8 mouse cellular contexts compared by ENCODE assay signal in the genomic region with DNA sequence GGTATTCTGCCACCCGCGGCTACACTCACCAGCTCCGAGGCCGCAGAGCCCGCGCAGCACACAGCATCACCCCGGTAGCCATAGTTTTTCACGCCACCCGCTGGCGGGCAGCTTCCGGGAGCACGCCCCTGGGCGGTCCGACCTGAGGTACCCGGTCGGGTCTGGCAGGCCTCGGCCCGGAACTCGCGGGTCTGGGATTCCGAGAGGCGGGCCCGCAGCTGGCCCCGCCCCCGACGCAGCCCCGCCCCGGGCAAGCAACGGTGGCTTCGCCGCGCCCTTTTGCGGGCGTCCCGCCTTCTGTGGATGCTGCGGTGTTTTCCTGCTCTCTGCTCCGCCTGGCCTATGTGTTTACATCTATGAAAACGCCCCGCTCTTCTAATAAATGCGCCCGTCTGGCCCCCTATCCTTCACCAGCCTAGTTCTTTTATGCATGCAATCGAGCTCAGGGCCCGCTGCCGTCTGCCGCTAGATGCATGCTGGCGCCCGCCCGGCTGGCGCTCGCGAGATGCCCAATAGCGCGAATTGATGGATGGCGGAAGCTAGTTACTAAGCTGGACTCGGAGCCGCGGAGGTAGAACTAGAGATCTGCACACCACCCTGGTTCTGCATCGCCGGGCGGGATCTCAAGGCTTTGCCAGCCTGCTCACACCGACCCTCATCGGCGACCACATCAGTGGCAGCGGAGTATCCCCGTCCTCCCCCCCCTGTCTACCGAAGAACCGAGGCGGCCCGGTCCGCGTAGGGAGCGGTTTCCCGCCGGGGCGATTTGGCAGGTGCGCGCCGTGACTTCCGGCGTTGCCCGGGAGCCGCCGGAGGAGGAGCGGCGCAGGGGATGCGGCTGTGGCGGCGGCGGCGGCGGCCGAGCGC. TPM values are rescaled to one million over a fixed set of nuclear protein-coding genes. Genes with fewer than 3 reads are reported as not detected.
DNase-seq lines count a peak whose midpoint lies in the region; ATAC-seq lines count a peak whose summit lies in the region.

A gene (minus strand): TSS at position 421 of the 867 bp plus-strand sequence.
A gene (plus strand): TSS at position 596 of the 867 bp plus-strand sequence.

- ATAC-seq in intestine, embryonic 14.5 days (replicated peaks; ENCODE audit: low FRiP score, low TSS enrichment, low read depth) = peak; percentile 96

- intact Hi-C loops in left cerebral cortex, postnatal 14 days (cut with DNase I) = no loop called here

- H3K4me1 ChIP-seq in intestine, embryonic 14.5 days (replicated peaks; ENCODE audit: control insufficient read depth, insufficient read depth, low read length) = no peaks in the 10 kb centered on the region; the same call in 1 of the 2 replicates

- peak within 1 kb of the TSS; percentile 78 for H3K4me2 ChIP-seq in intestine, embryonic 14.5 days (ENCODE audit: low read length)

- H3K27me3 ChIP-seq in intestine, embryonic 14.5 days (replicated peaks; ENCODE audit: control insufficient read depth, insufficient read depth, low read length) = no peaks in the 10 kb centered on the region

- peaks cover 38% of the 10 kb centered on the region for H3K36me3 ChIP-seq in intestine, embryonic 14.5 days (ENCODE audit: control insufficient read depth, insufficient read depth, low read length)

- DNase-seq in adrenal gland, adult (ENCODE audit: inconsistent age in 2 of 2, low spot score in 1 of 2) = peak; percentile 98 to 99
- peak; percentile 94 for DNase-seq in embryo, embryonic 10.5 days (ENCODE audit: low spot score)
- peak; percentile 96 for DNase-seq in gastrocnemius, postnatal 25 days
- DNase-seq in intestine, embryonic 14.5 days (ENCODE audit: low spot score) = peak; percentile 94
- peak; percentile 90 to 92 for DNase-seq in left cerebral cortex, postnatal 14 days (ENCODE audit: low spot score in 2 of 2)
- DNase-seq in mesoderm, embryonic 11.5 days (ENCODE audit: low read depth, low spot score) = peak; percentile 93
- DNase-seq in right cerebral cortex, postnatal 36 days (ENCODE audit: low spot score in 2 of 2) = peak; percentile 91 to 92
- peak; percentile 96 for DNase-seq in yolk sac, embryonic 10.5 days (ENCODE audit: low spot score)

- H3K9ac ChIP-seq in intestine, embryonic 14.5 days (ENCODE audit: low read length) = peak within 1 kb of the TSS; percentile 80

- no peaks in the 10 kb centered on the region for H3K9me3 ChIP-seq in intestine, embryonic 14.5 days (ENCODE audit: control insufficient read depth, low read length)

- under 1% methylated on average over 93 of the region's 93 CpGs for WGBS in intestine, embryonic 14.5 days

- peak within 1 kb of the TSS; percentile 91 for H3K27ac ChIP-seq in intestine, embryonic 14.5 days (ENCODE audit: low read depth)

- H3K4me3 ChIP-seq in intestine, embryonic 14.5 days (ENCODE audit: low read depth, low read length) = peak within 1 kb of the TSS; percentile 86

RNA-seq across cellular contexts. Expression of the first gene that starts in this region (rescaled TPM):
- total RNA-seq in gastrocnemius, postnatal 25 days (2021) = 10 to 100 TPM; 42.8 to 45.5 TPM
- 92.6 and 92.9 TPM in 2 replicates for polyA plus RNA-seq in intestine, embryonic 14.5 days (2014; fragmentation: Nextera tagmentation; extraction: Ambion mirVana)
- 10 to 100 TPM; 28.9 to 43.8 TPM for total RNA-seq in left cerebral cortex, postnatal 14 days (2021)

RNA-seq across cellular contexts. Expression of the second gene that starts in this region (rescaled TPM):
- 10 to 100 TPM; 19.0 to 20.2 TPM for total RNA-seq in gastrocnemius, postnatal 25 days (2021)
- polyA plus RNA-seq in intestine, embryonic 14.5 days (2014; fragmentation: Nextera tagmentation; extraction: Ambion mirVana) = 12.8 and 15.8 TPM in 2 replicates
- total RNA-seq in left cerebral cortex, postnatal 14 days (2021) = 10 to 100 TPM; 74.4 to 86.5 TPM

Comparison
In these comparisons a context has a peak if more than half of its experiments do, and no peak if none do; other contexts are left out.
1. Peak in every context shown above with its lines: DNase-seq, ATAC-seq, H3K4me3 ChIP-seq and H3K27ac ChIP-seq.